Mouse (Mus musculus) CH12.LX (cell line): ENCODE measurements around the gene Marveld3.

Experiments
- BHLHE40 ChIP-seq: IDR thresholded peaks from 2 replicates; pipeline ENCODE4 v1.6.1; 2011; ENCODE audit warnings: mild to moderate bottlenecking, low read depth, low read length, improper control_type of control experiment
- CHD2 ChIP-seq: IDR thresholded peaks from 2 replicates; pipeline ENCODE4 v1.6.1; 2011; ENCODE audit warnings: low read length, improper control_type of control experiment
- CTCF ChIP-seq, 2 experiments: IDR thresholded peaks in 1 of 2; conservative IDR thresholded peaks in 1 of 2; 2 replicates each; pipeline ENCODE4 v1.5.1; 2011 to 2012; ENCODE audit warnings: low read depth in 2 of 2, low read length in 2 of 2, improper control_type of control experiment in 1 of 2, inconsistent platforms in 1 of 2, mild to moderate bottlenecking in 1 of 2, moderate library complexity in 1 of 2
- EP300 ChIP-seq: IDR thresholded peaks from 2 replicates; pipeline ENCODE4 v1.6.1; 2011; ENCODE audit warnings: low read length, improper control_type of control experiment
- ETS1 ChIP-seq: conservative IDR thresholded peaks from 2 replicates; pipeline ENCODE4 v1.6.1; 2012; ENCODE audit warnings: low read depth, mild to moderate bottlenecking, inconsistent platforms, low read length, improper control_type of control experiment, moderate library complexity
- JUND ChIP-seq: conservative IDR thresholded peaks from 2 replicates; pipeline ENCODE4 v1.6.1; 2011; ENCODE audit warnings: low read depth, low read length, improper control_type of control experiment
- KAT2A ChIP-seq: IDR thresholded peaks from 2 replicates; pipeline ENCODE4 v1.6.1; 2012; ENCODE audit warnings: low read length, improper control_type of control experiment, inconsistent platforms; ENCODE audit not compliant: insufficient replicate concordance
- POLR2A ChIP-seq: IDR thresholded peaks from 2 replicates; pipeline ENCODE4 v1.6.1; 2011; ENCODE audit warnings: low read depth, mild to moderate bottlenecking, improper control_type of control experiment, low read length
- SMC3 ChIP-seq: IDR thresholded peaks from 2 replicates; pipeline ENCODE4 v1.6.1; 2011; ENCODE audit warnings: low read depth, low read length, improper control_type of control experiment
- UBTF ChIP-seq: IDR thresholded peaks from 2 replicates; pipeline ENCODE4 v1.6.1; 2012; ENCODE audit warnings: low read depth, mild to moderate bottlenecking, inconsistent platforms, low read length, improper control_type of control experiment, moderate library complexity
- ZC3H11A ChIP-seq: IDR thresholded peaks from 2 replicates; pipeline ENCODE4 v1.6.1; 2012; ENCODE audit warnings: low read depth, mild to moderate bottlenecking, inconsistent platforms, low read length, improper control_type of control experiment
- ZNF384 ChIP-seq: IDR thresholded peaks from 2 replicates; pipeline ENCODE4 v1.6.1; 2012; ENCODE audit warnings: low read depth, low read length, improper control_type of control experiment, inconsistent platforms

DNA sequence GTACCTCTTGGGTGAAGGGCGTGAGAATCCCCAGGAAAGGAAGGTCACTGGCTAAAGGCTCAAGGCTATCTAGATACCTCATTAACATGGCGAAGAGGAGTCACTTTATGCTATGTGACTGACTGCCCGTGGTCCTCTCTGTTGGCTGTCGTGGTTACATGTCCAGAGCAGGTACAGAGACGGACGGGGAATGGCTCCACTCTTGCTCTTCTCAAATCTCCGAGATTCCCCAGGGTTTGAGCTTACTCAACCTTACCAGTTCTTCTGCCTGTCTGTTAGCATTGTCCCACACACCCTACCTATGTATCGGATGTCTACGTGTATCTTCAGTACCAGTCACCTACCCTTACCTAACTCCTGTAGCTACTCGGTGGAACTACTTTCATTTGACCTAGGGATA lies 38.0 kb upstream of the Marveld3 start:
- no peak for TF ChIP-seq POLR2A
- no peak for TF ChIP-seq CHD2
- no peak for TF ChIP-seq JUND
- no peak for TF ChIP-seq EP300
- TF ChIP-seq ZNF384 = no peak
- no peak for TF ChIP-seq CTCF (conservative IDR thresholded peaks at IDR 0.05 in 1 of 2, IDR thresholded peaks at IDR 0.05 in 1 of 2; ENCODE audit: low read depth in 2 of 2, low read length in 2 of 2)
- no peak for TF ChIP-seq UBTF
- TF ChIP-seq KAT2A = no peak
- no peak for TF ChIP-seq ZC3H11A
- no peak for TF ChIP-seq SMC3
- no peak for TF ChIP-seq BHLHE40
- TF ChIP-seq ETS1 = no peak
